Mouse (Mus musculus): ENCODE results near the gene Sag. TPM values are rescaled to one million over a fixed set of nuclear protein-coding genes. Genes with fewer than 3 reads are reported as not detected.

The Sag gene
- polyA plus RNA-seq (2015; fragmentation: Nextera tagmentation; extraction: Ambion mirVana), result 1.1 and 1.2 TPM in 2 replicates

GRCm38 (mm10) chr1:87803576-87803975, at the start of gene Sag:
Gene Sag (plus strand): TSS chr1:87803680.
- Histone ChIP-seq H3K27ac (ENCODE audit: low read length) (no peak within 1 kb of the TSS), H3K36me3 (ENCODE audit: control insufficient read depth, insufficient read depth, low read length) (no peaks in the 10 kb centered on the region), H3K27me3 (ENCODE audit: control insufficient read depth, insufficient read depth, low read depth, low read length) (no peaks in the 10 kb centered on the region), H3K4me2 (ENCODE audit: low read depth, low read length) (no peak within 1 kb of the TSS), H3K4me1 (replicated peaks; ENCODE audit: control insufficient read depth, insufficient read depth, low read length) (no peaks in the 10 kb centered on the region), H3K4me3 (ENCODE audit: low read length) (no peak within 1 kb of the TSS), H3K9ac (ENCODE audit: low read length) (no peak within 1 kb of the TSS), H3K9me3 (ENCODE audit: control insufficient read depth, low read length) (no peaks in the 10 kb centered on the region)
- ATAC-seq (ENCODE audit: low read depth), result no peak
- 57% methylated on average over 6 of the region's 6 CpGs for WGBS

GRCm38 (mm10) chr1:87755641-87756470, 47.6 kb upstream of the Sag start, which contains the start of gene Atg16l1:
Gene Atg16l1 (plus strand): TSS chr1:87755870.
- no peaks in the 10 kb centered on the region for H3K27me3 ChIP-seq (ENCODE audit: control insufficient read depth, insufficient read depth, low read depth, low read length)
- no peaks in the 10 kb centered on the region for H3K9me3 ChIP-seq (ENCODE audit: control insufficient read depth, low read length)
- peak within 1 kb of the TSS; percentile 83 for H3K27ac ChIP-seq (ENCODE audit: low read length)
- ATAC-seq (ENCODE audit: low read depth), result peak; percentile 100
- H3K36me3 ChIP-seq (ENCODE audit: control insufficient read depth, insufficient read depth, low read length), result peaks cover 7% of the 10 kb centered on the region
- H3K4me1 ChIP-seq (replicated peaks; ENCODE audit: control insufficient read depth, insufficient read depth, low read length), result peaks cover 7% of the 10 kb centered on the region
- peak within 1 kb of the TSS; percentile 97 for H3K9ac ChIP-seq (ENCODE audit: low read length)
- under 1% methylated on average over 70 of the region's 79 CpGs for WGBS
- H3K4me3 ChIP-seq (ENCODE audit: low read length), result peak within 1 kb of the TSS; percentile 97
- H3K4me2 ChIP-seq (ENCODE audit: low read depth, low read length), result peak within 1 kb of the TSS; percentile 86

GRCm38 (mm10) chr1:87763821-87764220, 39.7 kb upstream of the Sag start:
- Histone ChIP-seq H3K4me3 (ENCODE audit: low read length) (no peak overlapping the region), H3K36me3 (ENCODE audit: control insufficient read depth, insufficient read depth, low read length) (peaks cover 48% of the 10 kb centered on the region), H3K9ac (ENCODE audit: low read length) (no peak overlapping the region), H3K27me3 (ENCODE audit: control insufficient read depth, insufficient read depth, low read depth, low read length) (no peaks in the 10 kb centered on the region), H3K4me2 (ENCODE audit: low read depth, low read length) (no peak overlapping the region), H3K4me1 (replicated peaks; ENCODE audit: control insufficient read depth, insufficient read depth, low read length) (no peaks in the 10 kb centered on the region), H3K9me3 (ENCODE audit: control insufficient read depth, low read length) (no peaks in the 10 kb centered on the region), H3K27ac (ENCODE audit: low read length) (no peak overlapping the region)
- WGBS, result 89% methylated on average over 3 of the region's 3 CpGs
- no peak for ATAC-seq (ENCODE audit: low read depth)

GRCm38 (mm10) chr1:87765741-87766140, 37.7 kb upstream of the Sag start:
- Histone ChIP-seq H3K27me3 (ENCODE audit: control insufficient read depth, insufficient read depth, low read depth, low read length) (no peaks in the 10 kb centered on the region), H3K4me1 (replicated peaks; ENCODE audit: control insufficient read depth, insufficient read depth, low read length) (no peaks in the 10 kb centered on the region), H3K4me3 (ENCODE audit: low read length) (no peak overlapping the region), H3K9me3 (ENCODE audit: control insufficient read depth, low read length) (no peaks in the 10 kb centered on the region), H3K9ac (ENCODE audit: low read length) (no peak overlapping the region), H3K4me2 (ENCODE audit: low read depth, low read length) (no peak overlapping the region), H3K27ac (ENCODE audit: low read length) (no peak overlapping the region), H3K36me3 (ENCODE audit: control insufficient read depth, insufficient read depth, low read length) (peaks cover 53% of the 10 kb centered on the region)
- no peak for ATAC-seq (ENCODE audit: low read depth)
- 88% methylated on average over 2 of the region's 2 CpGs for WGBS

DNA sequence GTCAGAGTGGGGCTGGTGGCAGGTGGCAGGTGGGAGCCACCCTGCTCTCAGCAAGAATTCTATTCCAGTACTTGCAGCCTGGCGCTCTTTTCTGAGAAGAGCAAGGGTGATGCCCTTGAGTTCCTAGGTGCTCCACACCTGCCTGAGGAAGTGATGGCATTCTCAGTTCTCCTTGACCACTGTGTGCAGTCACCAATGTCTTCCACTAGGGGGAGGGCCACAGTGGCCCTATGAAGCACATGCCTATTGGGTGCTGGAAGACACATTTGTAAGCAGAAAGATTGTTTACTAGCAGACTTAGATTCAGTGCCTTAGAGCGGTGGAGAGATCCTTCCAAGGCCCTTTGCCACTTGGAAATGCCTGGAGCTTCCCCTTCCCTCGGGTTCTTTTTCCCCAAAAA, 37.2 kb upstream of the Sag start:
- no peak overlapping the region for H3K4me3 ChIP-seq (ENCODE audit: low read length)
- ATAC-seq (ENCODE audit: low read depth), result no peak
- H3K4me2 ChIP-seq (ENCODE audit: low read depth, low read length), result no peak overlapping the region
- no peaks in the 10 kb centered on the region for H3K4me1 ChIP-seq (replicated peaks; ENCODE audit: control insufficient read depth, insufficient read depth, low read length)
- no peak overlapping the region for H3K9ac ChIP-seq (ENCODE audit: low read length)
- 85% methylated on average over 3 of the region's 3 CpGs for WGBS
- H3K27ac ChIP-seq (ENCODE audit: low read length), result no peak overlapping the region
- peaks cover 55% of the 10 kb centered on the region for H3K36me3 ChIP-seq (ENCODE audit: control insufficient read depth, insufficient read depth, low read length)
- H3K9me3 ChIP-seq (ENCODE audit: control insufficient read depth, low read length), result no peaks in the 10 kb centered on the region
- H3K27me3 ChIP-seq (ENCODE audit: control insufficient read depth, insufficient read depth, low read depth, low read length), result no peaks in the 10 kb centered on the region

GRCm38 (mm10) chr1:87769263-87769662, 34.2 kb upstream of the Sag start:
- no peak overlapping the region for H3K4me2 ChIP-seq (ENCODE audit: low read depth, low read length)
- H3K4me3 ChIP-seq (ENCODE audit: low read length), result no peak overlapping the region
- no peaks in the 10 kb centered on the region for H3K4me1 ChIP-seq (replicated peaks; ENCODE audit: control insufficient read depth, insufficient read depth, low read length)
- 93% methylated on average over 2 of the region's 2 CpGs for WGBS
- no peak overlapping the region for H3K27ac ChIP-seq (ENCODE audit: low read length)
- no peaks in the 10 kb centered on the region for H3K27me3 ChIP-seq (ENCODE audit: control insufficient read depth, insufficient read depth, low read depth, low read length)
- H3K9ac ChIP-seq (ENCODE audit: low read length), result no peak overlapping the region
- H3K36me3 ChIP-seq (ENCODE audit: control insufficient read depth, insufficient read depth, low read length), result peaks cover 60% of the 10 kb centered on the region
- H3K9me3 ChIP-seq (ENCODE audit: control insufficient read depth, low read length), result no peaks in the 10 kb centered on the region
- ATAC-seq (ENCODE audit: low read depth), result no peak

DNA sequence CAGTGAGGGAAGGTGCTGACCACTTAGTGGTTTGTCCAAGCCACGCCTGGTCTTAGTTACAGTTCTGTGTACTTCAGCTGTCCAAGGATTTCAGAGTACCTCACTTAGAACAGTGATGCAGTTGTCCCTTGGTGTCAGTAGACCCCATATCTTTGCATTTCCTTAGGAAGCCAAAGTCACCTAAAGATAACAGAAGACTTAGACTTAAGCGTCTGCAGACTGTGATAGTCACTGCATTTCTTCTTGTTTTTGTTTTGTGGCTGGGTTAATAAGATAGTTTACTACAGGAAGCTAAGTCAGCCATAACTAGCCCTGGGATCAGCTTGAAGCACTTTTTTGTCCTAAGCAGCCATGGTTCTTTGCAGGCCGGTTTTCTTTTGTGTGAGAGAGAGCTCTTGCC, 33.0 kb upstream of the Sag start:
- H3K27me3 ChIP-seq (ENCODE audit: control insufficient read depth, insufficient read depth, low read depth, low read length), result no peaks in the 10 kb centered on the region
- 97% methylated on average over 3 of the region's 3 CpGs for WGBS
- no peak overlapping the region for H3K4me3 ChIP-seq (ENCODE audit: low read length)
- H3K9ac ChIP-seq (ENCODE audit: low read length), result no peak overlapping the region
- H3K4me1 ChIP-seq (replicated peaks; ENCODE audit: control insufficient read depth, insufficient read depth, low read length), result no peaks in the 10 kb centered on the region
- no peak overlapping the region for H3K27ac ChIP-seq (ENCODE audit: low read length)
- H3K36me3 ChIP-seq (ENCODE audit: control insufficient read depth, insufficient read depth, low read length), result peaks cover 65% of the 10 kb centered on the region
- ATAC-seq (ENCODE audit: low read depth), result no peak
- H3K4me2 ChIP-seq (ENCODE audit: low read depth, low read length), result no peak overlapping the region
- no peaks in the 10 kb centered on the region for H3K9me3 ChIP-seq (ENCODE audit: control insufficient read depth, low read length)

- no peak overlapping the region for H3K9ac ChIP-seq (ENCODE audit: low read length)
- H3K27ac ChIP-seq (ENCODE audit: low read length), result no peak overlapping the region
- no peaks in the 10 kb centered on the region for H3K27me3 ChIP-seq (ENCODE audit: control insufficient read depth, insufficient read depth, low read depth, low read length)
- no peaks in the 10 kb centered on the region for H3K4me1 ChIP-seq (replicated peaks; ENCODE audit: control insufficient read depth, insufficient read depth, low read length)
- H3K4me3 ChIP-seq (ENCODE audit: low read length), result no peak overlapping the region
- no peaks in the 10 kb centered on the region for H3K9me3 ChIP-seq (ENCODE audit: control insufficient read depth, low read length)
- H3K4me2 ChIP-seq (ENCODE audit: low read depth, low read length), result no peak overlapping the region
- WGBS, result 89% methylated on average over 3 of the region's 3 CpGs
- no peak for ATAC-seq (ENCODE audit: low read depth)
- H3K36me3 ChIP-seq (ENCODE audit: control insufficient read depth, insufficient read depth, low read length), result peaks cover 69% of the 10 kb centered on the region
These were observed 31.8 kb upstream of the Sag start for GRCm38 (mm10) chr1:87771724-87772123.

DNA sequence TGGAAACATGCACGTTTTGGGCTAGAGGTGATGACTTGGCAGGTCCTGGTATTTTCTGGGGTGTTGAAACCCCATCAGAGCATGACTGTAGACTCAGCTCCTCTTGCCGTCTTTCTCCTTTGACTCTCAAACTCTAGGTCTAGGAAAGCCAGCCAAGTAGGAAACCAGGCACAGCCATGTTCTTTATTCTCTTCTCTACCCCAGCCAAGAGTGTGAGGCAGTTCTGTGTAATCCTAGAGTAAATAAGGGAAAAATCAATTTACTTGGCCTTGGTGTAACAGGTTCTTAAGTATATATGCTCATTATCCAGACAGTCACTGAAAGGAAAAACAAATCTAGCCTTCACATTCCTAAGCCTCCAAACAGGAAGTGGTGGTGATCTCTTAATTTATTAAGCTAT, 30.1 kb upstream of the Sag start:
- H3K36me3 ChIP-seq (ENCODE audit: control insufficient read depth, insufficient read depth, low read length), result peaks cover 69% of the 10 kb centered on the region
- ATAC-seq (ENCODE audit: low read depth), result no peak
- 79% methylated on average over 2 of the region's 2 CpGs for WGBS
- H3K27ac ChIP-seq (ENCODE audit: low read length), result no peak overlapping the region
- no peaks in the 10 kb centered on the region for H3K4me1 ChIP-seq (replicated peaks; ENCODE audit: control insufficient read depth, insufficient read depth, low read length)
- H3K4me3 ChIP-seq (ENCODE audit: low read length), result no peak overlapping the region
- H3K4me2 ChIP-seq (ENCODE audit: low read depth, low read length), result no peak overlapping the region
- no peak overlapping the region for H3K9ac ChIP-seq (ENCODE audit: low read length)
- no peaks in the 10 kb centered on the region for H3K27me3 ChIP-seq (ENCODE audit: control insufficient read depth, insufficient read depth, low read depth, low read length)
- no peaks in the 10 kb centered on the region for H3K9me3 ChIP-seq (ENCODE audit: control insufficient read depth, low read length)

Data from lung, embryonic 16.5 days (tissue).